Mouse (Mus musculus): ENCODE measurements around the gene Prkg2. TPM values are rescaled to one million over a fixed set of nuclear protein-coding genes. Genes with fewer than 3 reads are reported as not detected.
A peak's percentile ranks its signal among the peaks of the same experiment; 100 is the strongest.

Gene Prkg2
- polyA plus RNA-seq (2012; ENCODE audit: insufficient read depth, insufficient read length, low replicate concordance, missing spikeins), result not detected in 2 replicates

DNA sequence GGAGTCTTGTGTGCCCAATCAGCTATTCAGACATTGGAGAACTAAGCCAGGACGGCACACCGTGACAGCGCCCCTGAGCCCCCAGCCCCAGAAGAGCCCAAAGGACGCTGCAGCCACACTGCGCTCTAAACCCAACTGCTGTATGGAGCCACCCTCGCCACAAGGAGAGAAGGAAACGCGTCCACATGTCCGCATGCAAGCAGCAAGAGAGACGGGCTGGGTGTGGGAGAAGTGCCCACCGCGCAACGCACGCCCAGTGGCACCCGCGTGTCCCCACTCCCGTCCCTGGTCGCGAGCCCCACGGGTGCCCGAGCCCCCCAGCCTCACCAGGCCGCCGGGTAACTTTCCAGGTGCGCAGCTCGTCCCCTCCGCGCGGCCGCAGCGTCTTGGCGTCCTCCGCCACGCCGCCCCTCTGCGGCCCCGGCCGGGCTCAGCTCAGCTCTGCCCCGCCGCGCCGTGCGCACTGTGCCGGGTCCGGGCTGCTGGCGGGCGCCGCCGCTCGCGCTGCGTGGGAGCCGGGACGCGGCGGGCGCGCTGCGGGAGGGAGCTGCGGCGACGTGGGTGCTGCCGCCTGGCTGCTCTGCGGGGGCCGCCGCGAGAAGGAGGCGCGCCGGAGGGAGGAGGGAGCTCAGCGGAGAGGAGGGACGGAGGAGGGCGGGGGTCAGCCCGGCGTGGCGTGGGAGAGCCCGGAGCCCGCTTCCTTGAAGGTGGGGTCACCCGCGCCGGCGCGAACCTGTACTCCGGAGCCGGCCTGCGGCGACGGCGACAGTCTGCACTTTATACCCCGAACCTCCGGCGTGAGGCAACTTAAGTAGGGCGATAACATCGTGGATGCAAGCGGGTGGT, at the start of gene Prkg2:
Prkg2 (minus strand) TSS at position 756 of the 846 bp plus-strand sequence.
- Histone ChIP-seq H3K27ac (ENCODE audit: insufficient read depth, low read depth, low read length) (no peak within 1 kb of the TSS), H3K4me1 (ENCODE audit: control insufficient read depth, insufficient read depth, low read length) (peaks cover 4% of the 10 kb centered on the region), H3K4me3 (ENCODE audit: insufficient read depth, low read depth, low read length) (peak within 1 kb of the TSS; percentile 73)
- under 1% methylated on average over 78 of the region's 94 CpGs for WGBS
- no peak for TF ChIP-seq CTCF (IDR thresholded peaks at IDR 0.05; ENCODE audit: insufficient read depth, low read depth, low read length)
- no peak for TF ChIP-seq POLR2A (IDR thresholded peaks at IDR 0.05; ENCODE audit: insufficient read depth, low read depth, low read length)

- Histone ChIP-seq H3K27ac (ENCODE audit: insufficient read depth, low read depth, low read length) (no peak overlapping the region), H3K4me3 (ENCODE audit: insufficient read depth, low read depth, low read length) (no peak overlapping the region), H3K4me1 (ENCODE audit: control insufficient read depth, insufficient read depth, low read length) (no peaks in the 10 kb centered on the region)
- no peak for TF ChIP-seq CTCF (IDR thresholded peaks at IDR 0.05; ENCODE audit: insufficient read depth, low read depth, low read length)
- no peak for TF ChIP-seq POLR2A (IDR thresholded peaks at IDR 0.05; ENCODE audit: insufficient read depth, low read depth, low read length)
- WGBS, result 26% methylated on average over 5 of the region's 5 CpGs
Measured at GRCm38 (mm10) chr5:99083955-99084354, 46.8 kb upstream of the Prkg2 start.

DNA sequence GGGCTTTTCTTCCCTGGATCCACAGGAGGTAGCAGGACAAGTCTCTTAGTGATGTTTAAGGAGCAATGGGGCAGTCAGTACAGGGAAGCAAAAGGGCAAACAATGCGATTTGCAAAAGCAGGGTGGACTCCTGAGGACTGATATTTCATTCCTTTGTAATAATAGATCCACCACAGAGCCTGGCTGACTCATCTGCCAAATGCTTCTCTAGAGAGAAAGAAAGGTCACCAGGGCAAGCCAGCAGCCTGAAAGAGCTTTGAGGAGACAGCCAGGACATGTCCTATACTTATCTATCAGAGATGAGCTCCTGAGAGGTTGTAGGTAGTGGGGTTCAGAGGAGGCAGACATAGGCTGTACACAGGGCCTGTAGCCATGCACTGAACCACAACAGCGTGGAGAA, 41.2 kb upstream of the Prkg2 start:
- H3K4me1 ChIP-seq (ENCODE audit: control insufficient read depth, insufficient read depth, low read length), result no peaks in the 10 kb centered on the region
- no peak for TF ChIP-seq CTCF (IDR thresholded peaks at IDR 0.05; ENCODE audit: insufficient read depth, low read depth, low read length)
- TF ChIP-seq POLR2A (IDR thresholded peaks at IDR 0.05; ENCODE audit: insufficient read depth, low read depth, low read length), result no peak
- H3K4me3 ChIP-seq (ENCODE audit: insufficient read depth, low read depth, low read length), result no peak overlapping the region
- 68% methylated on average over 2 of the region's 2 CpGs for WGBS
- no peak overlapping the region for H3K27ac ChIP-seq (ENCODE audit: insufficient read depth, low read depth, low read length)

DNA sequence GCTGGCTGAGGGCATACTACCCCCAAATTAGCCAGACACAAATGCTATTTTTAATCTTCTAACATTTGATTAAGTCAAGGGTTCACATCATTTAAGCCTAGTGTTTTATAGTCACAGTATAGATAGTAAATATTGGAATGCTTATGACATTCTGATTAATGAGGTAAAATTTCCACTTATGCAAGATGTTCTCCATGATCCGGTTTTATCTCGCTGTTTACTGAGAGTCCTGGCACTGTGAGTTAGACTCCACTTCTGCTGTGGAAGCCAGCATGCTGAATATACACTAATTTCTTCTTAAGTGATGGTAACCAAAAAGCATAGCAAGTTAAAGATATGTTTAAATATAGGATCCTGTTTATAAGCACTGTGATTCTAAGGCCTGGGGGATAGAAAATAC, 31.2 kb upstream of the Prkg2 start:
- H3K4me3 ChIP-seq (ENCODE audit: insufficient read depth, low read depth, low read length), result no peak overlapping the region
- TF ChIP-seq CTCF (IDR thresholded peaks at IDR 0.05; ENCODE audit: insufficient read depth, low read depth, low read length) (no peak), POLR2A (IDR thresholded peaks at IDR 0.05; ENCODE audit: insufficient read depth, low read depth, low read length) (no peak)
- peaks cover 5% of the 10 kb centered on the region; the same call in 1 of the 2 replicates for H3K4me1 ChIP-seq (ENCODE audit: control insufficient read depth, insufficient read depth, low read length)
- no peak overlapping the region for H3K27ac ChIP-seq (ENCODE audit: insufficient read depth, low read depth, low read length)
- WGBS, result 61% methylated on average over 2 of the region's 2 CpGs

GRCm38 (mm10) chr5:99062582-99062981, 25.4 kb upstream of the Prkg2 start:
- no peak overlapping the region for H3K4me3 ChIP-seq (ENCODE audit: insufficient read depth, low read depth, low read length)
- no peaks in the 10 kb centered on the region for H3K4me1 ChIP-seq (ENCODE audit: control insufficient read depth, insufficient read depth, low read length)
- TF ChIP-seq CTCF (IDR thresholded peaks at IDR 0.05; ENCODE audit: insufficient read depth, low read depth, low read length) (no peak), POLR2A (IDR thresholded peaks at IDR 0.05; ENCODE audit: insufficient read depth, low read depth, low read length) (no peak)
- H3K27ac ChIP-seq (ENCODE audit: insufficient read depth, low read depth, low read length), result no peak overlapping the region

- Histone ChIP-seq H3K4me1 (ENCODE audit: control insufficient read depth, insufficient read depth, low read length) (peaks cover 7% of the 10 kb centered on the region), H3K4me3 (ENCODE audit: insufficient read depth, low read depth, low read length) (no peak overlapping the region), H3K27ac (ENCODE audit: insufficient read depth, low read depth, low read length) (no peak overlapping the region)
- 93% methylated on average over 6 of the region's 6 CpGs for WGBS
- no peak for TF ChIP-seq CTCF (IDR thresholded peaks at IDR 0.05; ENCODE audit: insufficient read depth, low read depth, low read length)
- no peak for TF ChIP-seq POLR2A (IDR thresholded peaks at IDR 0.05; ENCODE audit: insufficient read depth, low read depth, low read length)
Measured at GRCm38 (mm10) chr5:99039021-99039420, 1.9 kb upstream of the Prkg2 start.

DNA sequence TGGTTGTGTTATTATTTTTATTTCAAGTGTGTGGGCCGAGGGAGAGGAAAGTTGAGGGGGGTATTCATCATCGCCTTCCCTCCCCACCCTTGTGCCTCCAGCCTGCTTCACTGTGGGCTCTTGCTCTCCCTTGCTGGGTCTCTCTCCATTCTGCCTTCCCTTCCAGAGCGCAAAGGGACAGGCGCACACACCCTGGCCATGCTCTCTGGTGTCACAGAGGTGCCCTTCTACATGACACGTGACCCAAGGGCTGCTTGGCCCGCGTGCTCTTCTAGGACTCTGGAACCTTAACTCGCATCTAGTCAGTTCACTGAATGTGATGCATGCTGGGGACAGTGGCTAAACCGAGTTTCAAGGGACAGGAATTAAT, 276 bp upstream of the Prkg2 start:
- WGBS, result 11% methylated on average over 9 of the region's 9 CpGs

GRCm38 (mm10) chr5:99035961-99036360, 1.2 kb downstream of the Prkg2 start:
- TF ChIP-seq CTCF (IDR thresholded peaks at IDR 0.05; ENCODE audit: insufficient read depth, low read depth, low read length), result no peak
- no peak for TF ChIP-seq POLR2A (IDR thresholded peaks at IDR 0.05; ENCODE audit: insufficient read depth, low read depth, low read length)
- H3K4me3 ChIP-seq (ENCODE audit: insufficient read depth, low read depth, low read length), result peak overlapping the region; percentile 73
- H3K27ac ChIP-seq (ENCODE audit: insufficient read depth, low read depth, low read length), result no peak overlapping the region
- H3K4me1 ChIP-seq (ENCODE audit: control insufficient read depth, insufficient read depth, low read length), result peaks cover 7% of the 10 kb centered on the region
- 53% methylated on average over 9 of the region's 9 CpGs for WGBS

More for the DNA sequence above, 276 bp upstream of the Prkg2 start:
- no peak overlapping the region for H3K27ac ChIP-seq (ENCODE audit: insufficient read depth, low read depth, low read length)
- H3K4me1 ChIP-seq (ENCODE audit: control insufficient read depth, insufficient read depth, low read length), result peaks cover 4% of the 10 kb centered on the region
- H3K4me3 ChIP-seq (ENCODE audit: insufficient read depth, low read depth, low read length), result peak overlapping the region; percentile 73
- TF ChIP-seq CTCF (IDR thresholded peaks at IDR 0.05; ENCODE audit: insufficient read depth, low read depth, low read length), result no peak
- TF ChIP-seq POLR2A (IDR thresholded peaks at IDR 0.05; ENCODE audit: insufficient read depth, low read depth, low read length), result no peak

GRCm38 (mm10) chr5:99031551-99032149, 5.5 kb downstream of the Prkg2 start:
- H3K27ac ChIP-seq (ENCODE audit: insufficient read depth, low read depth, low read length), result no peak overlapping the region
- H3K4me1 ChIP-seq (ENCODE audit: control insufficient read depth, insufficient read depth, low read length), result peaks cover 2% of the 10 kb centered on the region; the same call in 1 of the 2 replicates
- WGBS, result 59% methylated on average over 6 of the region's 6 CpGs
- TF ChIP-seq CTCF (IDR thresholded peaks at IDR 0.05; ENCODE audit: insufficient read depth, low read depth, low read length) (no peak), POLR2A (IDR thresholded peaks at IDR 0.05; ENCODE audit: insufficient read depth, low read depth, low read length) (no peak)
- H3K4me3 ChIP-seq (ENCODE audit: insufficient read depth, low read depth, low read length), result no peak overlapping the region
